Mouse (Mus musculus): Measurements from ENCODE around the gene Nectin4.

Gene Nectin4

DNA sequence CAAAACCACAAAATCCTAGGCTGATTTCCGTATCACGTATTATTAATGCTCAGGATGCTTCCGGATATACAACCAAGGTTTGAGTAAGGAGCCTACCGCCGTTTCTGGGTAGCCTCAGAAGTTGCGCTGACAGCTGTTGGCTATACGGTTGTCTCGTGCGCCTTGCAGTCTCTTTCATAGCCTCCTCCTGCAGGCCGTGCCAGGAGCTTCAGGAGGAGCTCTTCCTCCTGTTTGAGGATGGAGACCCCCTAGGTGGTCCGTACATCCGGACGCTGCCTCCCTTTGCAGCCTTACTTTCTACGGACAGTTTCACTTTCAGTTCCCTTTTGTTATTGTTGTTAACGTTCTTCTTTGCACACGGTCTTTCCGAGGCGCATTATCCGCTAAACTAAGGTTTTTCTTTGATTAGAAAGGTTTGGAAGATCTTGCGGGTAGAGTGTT lies 42.1 kb downstream of the Nectin4 start:
- DNase-seq (ENCODE audit: low spot score in 2 of 2): peak in 1 of 2 experiments; percentile 39

DNA sequence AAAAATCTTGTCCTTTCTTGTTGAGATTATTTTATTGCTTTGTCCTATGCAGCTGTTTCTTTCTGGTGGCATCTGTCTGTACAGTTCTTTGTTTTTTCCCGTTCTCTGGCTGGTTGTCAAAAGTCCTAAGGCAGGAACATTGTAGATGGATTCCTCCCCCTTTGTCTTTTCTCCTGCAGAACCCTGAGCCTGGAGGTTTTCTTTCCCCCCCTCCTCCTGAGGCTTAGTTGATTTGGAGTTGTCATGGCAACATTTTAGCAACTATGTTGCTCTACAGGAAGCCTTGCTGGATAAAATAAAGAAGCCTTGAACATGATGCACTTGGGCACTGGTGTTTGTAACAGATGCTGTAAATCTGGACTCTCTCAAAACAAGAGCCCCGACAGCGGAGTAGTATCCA lies 42.5 kb downstream of the Nectin4 start:
- no peak for DNase-seq (ENCODE audit: low spot score in 2 of 2)

DNA sequence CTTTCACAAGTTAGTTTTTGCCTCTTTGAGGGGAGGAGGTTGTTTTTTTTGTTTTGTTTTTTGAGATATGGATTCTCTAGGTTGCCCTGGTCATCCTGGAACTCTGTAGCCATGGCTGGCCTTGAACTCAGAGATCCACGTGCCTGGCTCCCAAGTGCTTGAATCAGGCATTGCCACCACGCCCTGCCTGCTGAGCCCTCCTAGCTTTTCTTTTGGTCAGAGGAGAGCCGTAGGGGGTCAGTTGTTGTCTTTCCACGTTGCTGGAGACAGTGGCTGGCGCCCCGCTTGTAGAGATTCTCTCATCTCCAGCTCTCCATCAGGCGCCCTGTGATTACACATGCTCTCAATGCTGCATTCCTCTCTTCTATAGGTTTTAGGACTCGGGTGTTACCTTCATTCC lies 43.7 kb downstream of the Nectin4 start:
- no peak for DNase-seq (ENCODE audit: low spot score in 2 of 2)

GRCm38 (mm10) chr1:171418660-171419059 lies 48.8 kb downstream of the Nectin4 start, which contains the start of gene Tstd1:
Tstd1 (plus strand) TSS chr1:171418872.
- DNase-seq (ENCODE audit: low spot score in 2 of 2): no peak

DNA sequence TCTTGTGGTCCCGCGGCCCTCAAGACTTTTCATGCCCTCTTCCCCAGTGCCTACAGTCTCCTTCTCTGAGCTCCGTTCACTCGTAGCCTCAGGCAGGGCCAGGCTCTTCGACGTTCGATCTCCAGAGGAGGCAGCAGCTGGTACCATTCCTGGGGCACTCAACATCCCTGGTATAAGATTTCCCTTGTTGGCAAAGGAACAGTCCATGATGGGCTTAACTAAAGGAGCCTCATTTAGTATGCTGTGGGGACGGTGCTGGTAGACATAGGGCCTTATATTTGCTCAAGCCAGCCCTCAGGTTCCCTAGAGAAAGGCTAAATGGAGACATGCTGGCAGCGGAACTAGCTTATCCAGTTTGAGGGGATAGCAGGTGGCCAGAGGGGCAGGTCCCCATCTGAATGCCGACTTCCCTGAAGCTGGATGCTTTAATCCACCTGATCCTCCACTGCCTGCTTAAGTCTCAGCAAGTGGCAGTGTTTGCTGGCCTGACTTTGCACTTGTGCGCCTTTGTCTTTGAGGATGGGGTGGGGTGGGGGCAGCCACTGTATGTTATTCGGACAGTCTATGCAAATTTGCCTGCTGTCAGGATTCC lies 49.5 kb downstream of the Nectin4 start:
- no peak for DNase-seq (ENCODE audit: low spot score in 2 of 2)

GRCm38 (mm10) chr1:171419905-171420304 lies 50.0 kb downstream of the Nectin4 start:
- no peak for DNase-seq (ENCODE audit: low spot score in 2 of 2)

- no peak for DNase-seq (ENCODE audit: low spot score in 2 of 2)
Observed at GRCm38 (mm10) chr1:171422504-171423095, 52.7 kb downstream of the Nectin4 start.

DNA sequence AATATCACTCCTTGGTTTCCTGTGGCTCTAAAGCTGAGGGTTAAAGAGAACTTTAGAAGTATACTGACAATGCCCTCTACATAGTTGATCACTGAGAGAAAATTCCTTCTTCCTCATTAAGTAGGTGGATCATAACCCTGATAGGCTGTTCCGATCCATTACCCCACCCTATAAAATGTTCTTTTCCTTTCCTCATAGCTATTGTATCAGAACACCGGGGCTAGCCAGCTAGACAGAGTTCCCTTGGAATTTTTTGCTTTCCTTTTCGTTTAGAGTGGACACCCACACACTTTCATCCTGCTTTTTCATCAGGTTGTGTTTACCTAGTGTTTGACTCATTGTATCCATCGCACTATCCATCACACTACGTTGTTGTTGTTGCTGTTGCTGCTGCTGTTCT lies 54.7 kb downstream of the Nectin4 start:
- DNase-seq (ENCODE audit: low spot score in 2 of 2): no peak

DNA sequence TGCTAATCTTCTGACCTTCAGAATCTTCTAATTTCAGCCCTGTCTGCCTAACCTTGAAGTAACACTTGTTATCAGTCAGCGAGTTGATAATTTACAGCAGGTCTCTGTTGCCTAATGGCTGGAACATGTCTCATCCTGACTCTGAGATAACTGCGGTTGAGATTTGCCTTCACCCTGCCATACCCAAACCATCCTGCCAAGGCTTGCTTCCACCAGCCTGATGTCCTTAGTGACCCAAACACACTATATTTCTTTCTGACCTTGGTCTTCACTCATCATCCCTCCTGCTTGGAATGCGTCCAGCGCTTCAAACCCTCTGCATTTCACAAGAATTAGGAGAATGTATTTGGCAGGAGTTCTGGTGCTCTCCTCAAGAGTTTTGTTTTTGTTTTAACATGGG lies 55.2 kb downstream of the Nectin4 start:
- DNase-seq (ENCODE audit: low spot score in 2 of 2): peak in 1 of 2 experiments; percentile 64

- no peak for DNase-seq (ENCODE audit: low spot score in 2 of 2)
Observed at GRCm38 (mm10) chr1:171432158-171432557, 62.3 kb downstream of the Nectin4 start.

GRCm38 (mm10) chr1:171435288-171435814 lies 65.5 kb downstream of the Nectin4 start:
- DNase-seq (ENCODE audit: low spot score in 2 of 2): no peak

DNA sequence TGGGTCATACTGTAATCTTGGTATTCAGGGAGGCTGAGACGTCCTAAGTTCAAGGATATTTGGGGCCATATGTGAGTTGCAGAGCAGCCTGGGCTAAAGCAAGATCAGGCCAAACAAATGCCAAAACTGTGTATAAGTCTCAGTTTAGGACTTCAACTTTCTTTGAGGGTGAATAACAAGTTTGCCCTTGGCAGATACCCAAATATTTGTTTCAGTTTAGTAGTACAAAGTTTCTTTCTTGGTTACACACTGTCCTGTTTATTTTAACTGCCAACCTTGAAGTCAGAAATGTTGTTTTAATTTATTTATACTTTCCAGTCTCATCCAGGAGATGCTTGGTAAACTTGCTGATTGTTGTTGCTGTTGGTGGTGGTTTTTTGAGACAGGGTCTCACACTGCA lies 66.1 kb downstream of the Nectin4 start:
- no peak for DNase-seq (ENCODE audit: low spot score in 2 of 2)

GRCm38 (mm10) chr1:171437264-171438013 lies 67.5 kb downstream of the Nectin4 start, which contains the start of gene F11r:
F11r (plus strand) TSS chr1:171437535.
- peak; percentile 94 to 95 for DNase-seq (ENCODE audit: low spot score in 2 of 2)
